Mouse (Mus musculus): ENCODE measurements around the gene Efcab11.

Efcab11 gene

GRCm38 (mm10) chr12:99795921-99796320 lies 88.3 kb downstream of the Efcab11 start:
- no peak for DNase-seq

GRCm38 (mm10) chr12:99794792-99795620 lies 89.2 kb downstream of the Efcab11 start:
- DNase-seq: no peak

- DNase-seq: no peak
These were observed 90.1 kb downstream of the Efcab11 start for GRCm38 (mm10) chr12:99794158-99794515.

- DNase-seq: no peak
These were observed 90.6 kb downstream of the Efcab11 start for GRCm38 (mm10) chr12:99793465-99794157.

- DNase-seq: no peak
These were observed 94.8 kb downstream of the Efcab11 start for GRCm38 (mm10) chr12:99789283-99789960.

- no peak for DNase-seq
These were observed 102.5 kb downstream of the Efcab11 start for GRCm38 (mm10) chr12:99781774-99782173.

GRCm38 (mm10) chr12:99780396-99780795 lies 103.8 kb downstream of the Efcab11 start:
- no peak for DNase-seq

- DNase-seq: no peak
These were observed 104.3 kb downstream of the Efcab11 start for GRCm38 (mm10) chr12:99779908-99780307.

- no peak for DNase-seq
These were observed 107.6 kb downstream of the Efcab11 start for GRCm38 (mm10) chr12:99776497-99777139.

GRCm38 (mm10) chr12:99774864-99775263 lies 109.4 kb downstream of the Efcab11 start:
- no peak for DNase-seq

GRCm38 (mm10) chr12:99773636-99774193 lies 110.5 kb downstream of the Efcab11 start:
- DNase-seq: no peak

- DNase-seq: no peak
These were observed 113.2 kb downstream of the Efcab11 start for GRCm38 (mm10) chr12:99771018-99771417.

- no peak for DNase-seq
These were observed 114.6 kb downstream of the Efcab11 start for GRCm38 (mm10) chr12:99769626-99770025.

- no peak for DNase-seq
These were observed 116.5 kb downstream of the Efcab11 start for GRCm38 (mm10) chr12:99767691-99768090.

- DNase-seq: no peak
These were observed 118.3 kb downstream of the Efcab11 start for GRCm38 (mm10) chr12:99765979-99766378.

GRCm38 (mm10) chr12:99764053-99764452 lies 120.2 kb downstream of the Efcab11 start:
- DNase-seq: no peak

GRCm38 (mm10) chr12:99757754-99758526 lies 126.3 kb downstream of the Efcab11 start:
- no peak for DNase-seq

GRCm38 (mm10) chr12:99756914-99757687 lies 127.1 kb downstream of the Efcab11 start:
- DNase-seq: no peak

- DNase-seq: no peak
These were observed 128.0 kb downstream of the Efcab11 start for GRCm38 (mm10) chr12:99756213-99756612.

- no peak for DNase-seq
These were observed 131.3 kb downstream of the Efcab11 start for GRCm38 (mm10) chr12:99752986-99753385.

- no peak for DNase-seq
These were observed 134.8 kb downstream of the Efcab11 start for GRCm38 (mm10) chr12:99749391-99749790.
